Mouse (Mus musculus) brain, embryonic 14.5 days (tissue): Measurements from ENCODE around the gene Carmil1.

Experiments used
- CTCF ChIP-seq: fragments of 200-500 bp; IDR thresholded peaks from 2 replicates; pipeline ENCODE4 v1.5.1; 2012; ENCODE audit warnings: inconsistent platforms, mild to moderate bottlenecking, moderate library complexity, borderline replicate concordance; ENCODE audit not compliant: insufficient read depth, insufficient read length; ENCODE audit errors: extremely low read depth
- POLR2A ChIP-seq: fragments of 200-500 bp; IDR thresholded peaks from 2 replicates; pipeline ENCODE4 v1.6.1; 2012; ENCODE audit warnings: mild to moderate bottlenecking, inconsistent platforms, borderline replicate concordance; ENCODE audit not compliant: poor library complexity, insufficient read depth, insufficient read length, severe bottlenecking; ENCODE audit errors: extremely low read depth

GRCm38 (mm10) chr13:24206097-24206496 is 74.5 kb downstream of the Carmil1 start:
- TF ChIP-seq CTCF, result no peak
- no peak for TF ChIP-seq POLR2A
